Mouse (Mus musculus): ENCODE results near the gene Zgpat.

DNA sequence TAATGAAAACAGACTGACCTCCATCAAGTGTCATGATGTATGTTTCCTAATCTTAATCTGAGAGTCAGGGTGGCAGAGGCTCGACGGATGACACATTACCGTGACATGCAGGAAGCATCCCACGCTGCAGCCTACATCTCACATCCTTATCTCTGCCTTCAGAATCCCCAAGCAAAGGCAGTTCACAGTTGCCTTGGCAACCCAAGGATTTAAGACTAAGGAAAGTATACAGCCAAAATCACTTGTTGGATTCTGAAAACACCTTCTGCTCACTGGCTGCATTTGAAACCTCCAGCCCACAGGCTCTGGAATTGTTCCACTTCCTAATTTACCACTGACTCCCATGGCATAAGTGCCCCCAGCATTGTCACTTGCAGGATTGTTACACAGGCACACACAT is 55.7 kb downstream of the Zgpat start:
- no peak for TF ChIP-seq CTCF (IDR thresholded peaks at IDR 0.05; ENCODE audit: low read depth, low read length)
- TF ChIP-seq POLR2A (IDR thresholded peaks at IDR 0.05; ENCODE audit: insufficient read depth, low read length) = no peak
- TF ChIP-seq EP300 (IDR thresholded peaks at IDR 0.05; ENCODE audit: insufficient read depth, low read depth, low read length) = no peak
